ENCODE assay signal across 7 mouse cellular contexts in the genomic region with DNA sequence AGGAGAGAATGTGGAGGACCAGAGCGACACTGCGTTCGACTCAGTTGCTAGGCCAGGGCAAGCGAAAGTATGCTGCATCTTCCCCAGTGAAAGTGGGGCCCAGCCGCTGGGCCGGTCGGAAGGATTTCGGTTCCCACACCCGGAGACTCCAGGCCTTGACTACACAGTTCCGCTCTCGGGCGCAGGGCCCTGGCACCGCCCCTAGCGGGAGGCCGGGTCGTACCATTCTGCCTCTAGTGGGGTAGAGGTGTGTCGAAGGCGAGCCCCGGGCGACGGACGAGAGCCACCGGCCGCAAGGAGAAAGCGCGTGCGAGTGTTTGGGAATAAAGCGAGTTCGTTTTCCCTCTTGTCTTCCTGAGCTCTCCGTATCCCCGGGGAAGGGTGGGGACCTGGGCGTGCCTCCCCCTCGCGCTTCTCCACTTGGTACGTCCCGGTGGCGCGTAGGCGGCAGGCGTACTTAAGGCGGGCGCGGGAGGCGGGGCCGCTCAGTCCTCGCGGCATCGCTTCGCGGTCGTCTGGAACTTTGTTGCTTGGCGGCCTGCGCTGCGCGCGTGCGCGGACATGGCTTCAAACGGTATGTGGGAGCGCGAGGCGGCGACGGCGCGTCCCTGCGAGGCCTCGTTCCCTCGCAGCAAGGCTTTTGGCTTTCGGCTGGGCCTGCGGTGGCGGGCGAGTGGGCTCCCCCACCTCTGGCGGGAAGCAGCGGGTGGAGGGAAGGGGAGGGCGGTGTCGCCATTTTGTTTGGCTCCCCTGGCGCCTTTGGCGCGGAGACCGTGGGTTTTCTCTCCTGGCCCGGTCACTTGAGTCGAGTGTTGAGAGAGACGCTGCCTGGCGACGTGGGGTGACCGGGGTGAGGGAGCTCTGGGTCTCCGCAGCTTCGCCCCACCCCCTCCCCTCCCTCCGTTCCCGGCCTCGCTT. TPM values are rescaled to one million over a fixed set of nuclear protein-coding genes. Genes with fewer than 3 reads are reported as not detected.
A peak's percentile ranks its signal among the peaks of the same experiment; 100 is the strongest.
DNase-seq lines count a peak whose midpoint lies in the region; ATAC-seq lines count a peak whose summit lies in the region.

A gene (plus strand): TSS at position 454 of the 918 bp plus-strand sequence.

- ATAC-seq in intestine, embryonic 16.5 days = peak; percentile 94
- peak; percentile 94 for ATAC-seq in midbrain, embryonic 11.5 days (ENCODE audit: low FRiP score)

- H3K4me3 ChIP-seq in intestine, embryonic 16.5 days (ENCODE audit: low read length) = peak within 1 kb of the TSS; percentile 95
- peak within 1 kb of the TSS; percentile 98 for H3K4me3 ChIP-seq in midbrain, embryonic 11.5 days (ENCODE audit: low read depth, low read length)

- peak within 1 kb of the TSS; percentile 86 for H3K4me2 ChIP-seq in intestine, embryonic 16.5 days (ENCODE audit: low read depth, low read length)
- H3K4me2 ChIP-seq in midbrain, embryonic 11.5 days = peak within 1 kb of the TSS; percentile 94

- no peaks in the 10 kb centered on the region for H3K27me3 ChIP-seq in intestine, embryonic 16.5 days (replicated peaks; ENCODE audit: control insufficient read depth, insufficient read depth, low read length)
- H3K27me3 ChIP-seq in midbrain, embryonic 11.5 days (ENCODE audit: control insufficient read depth, insufficient read depth, low read length) = no peaks in the 10 kb centered on the region

- peak within 1 kb of the TSS; percentile 98 for H3K27ac ChIP-seq in intestine, embryonic 16.5 days (ENCODE audit: low read length)
- peak within 1 kb of the TSS; percentile 95 for H3K27ac ChIP-seq in midbrain, embryonic 11.5 days (ENCODE audit: low read depth, low read length)

- peak within 1 kb of the TSS; percentile 99 for H3K9ac ChIP-seq in intestine, embryonic 16.5 days (ENCODE audit: low read depth, low read length)
- peak within 1 kb of the TSS; percentile 100 for H3K9ac ChIP-seq in midbrain, embryonic 11.5 days (ENCODE audit: low read length)

- intact Hi-C loops in left cerebral cortex, postnatal 36 days (cut with DNase I) = loop anchor here (1.0 kb wide), 1 partner anchor 32 kb away; no protein-coding TSS in a partner anchor

- peaks cover 15% of the 10 kb centered on the region for H3K36me3 ChIP-seq in intestine, embryonic 16.5 days (ENCODE audit: control insufficient read depth, insufficient read depth, low read length)
- peaks cover 18% of the 10 kb centered on the region; the same call in 1 of the 2 replicates for H3K36me3 ChIP-seq in midbrain, embryonic 11.5 days (ENCODE audit: control insufficient read depth, insufficient read depth, low read length)

- no peaks in the 10 kb centered on the region for H3K9me3 ChIP-seq in intestine, embryonic 16.5 days (ENCODE audit: control insufficient read depth, low read length)
- H3K9me3 ChIP-seq in midbrain, embryonic 11.5 days (ENCODE audit: control insufficient read depth, low read length) = no peaks in the 10 kb centered on the region

- peaks cover 12% of the 10 kb centered on the region for H3K4me1 ChIP-seq in intestine, embryonic 16.5 days (ENCODE audit: control insufficient read depth, insufficient read depth, low read length)
- peaks cover 11% of the 10 kb centered on the region for H3K4me1 ChIP-seq in midbrain, embryonic 11.5 days (ENCODE audit: control insufficient read depth, insufficient read depth, low read length)

- DNase-seq in adrenal gland, adult 2 months = peak; percentile 96
- peak; percentile 88 for DNase-seq in embryo, embryonic 11.5 days (ENCODE audit: low read depth, low spot score)
- DNase-seq in gastrocnemius, postnatal 4 days (ENCODE audit: low spot score in 2 of 2) = peak; percentile 97
- peak; percentile 95 for DNase-seq in left cerebral cortex, postnatal 36 days (ENCODE audit: low spot score in 2 of 2)
- peak; percentile 99 for DNase-seq in midbrain, embryonic 11.5 days (ENCODE audit: low spot score, missing footprints)
- DNase-seq in skeletal muscle tissue, adult 2 months (ENCODE audit: low read depth, low spot score) = peak; percentile 94

- WGBS in intestine, embryonic 16.5 days = under 1% methylated on average over 92 of the region's 92 CpGs
- under 1% methylated on average over 91 of the region's 92 CpGs for WGBS in midbrain, embryonic 11.5 days

RNA-seq across cellular contexts. Expression of the gene that starts here (rescaled TPM):
- total RNA-seq in adrenal gland, adult 2 months (2021) = 100 to 1,000 TPM; 176 to 229 TPM
- 139 and 145 TPM in 2 replicates for polyA plus RNA-seq in adrenal gland, adult 2 months (2012; rRNA removed)
- 100 to 1,000 TPM; 287 to 354 TPM for total RNA-seq in gastrocnemius, postnatal 4 days (2021)
- polyA plus RNA-seq in intestine, embryonic 16.5 days (2015; fragmentation: Nextera tagmentation; extraction: Ambion mirVana) = 204 and 215 TPM in 2 replicates
- total RNA-seq in left cerebral cortex, postnatal 36 days (2021) = 100 to 1,000 TPM; 259 to 349 TPM
- polyA plus RNA-seq in midbrain, embryonic 11.5 days (2014; fragmentation: Nextera tagmentation; extraction: Ambion mirVana) = 51.6 and 54.4 TPM in 2 replicates

Comparison
In these comparisons a context has a peak if more than half of its experiments do, and no peak if none do; other contexts are left out.
1. Peak in every context shown above with its lines: DNase-seq, ATAC-seq, H3K4me3 ChIP-seq and H3K27ac ChIP-seq.